Mouse (Mus musculus): ENCODE measurements around the gene Acox2. TPM values are rescaled to one million over a fixed set of nuclear protein-coding genes. Genes with fewer than 3 reads are reported as not detected.

Acox2 gene
- polyA plus RNA-seq, 1 experiment: not detected

DNA sequence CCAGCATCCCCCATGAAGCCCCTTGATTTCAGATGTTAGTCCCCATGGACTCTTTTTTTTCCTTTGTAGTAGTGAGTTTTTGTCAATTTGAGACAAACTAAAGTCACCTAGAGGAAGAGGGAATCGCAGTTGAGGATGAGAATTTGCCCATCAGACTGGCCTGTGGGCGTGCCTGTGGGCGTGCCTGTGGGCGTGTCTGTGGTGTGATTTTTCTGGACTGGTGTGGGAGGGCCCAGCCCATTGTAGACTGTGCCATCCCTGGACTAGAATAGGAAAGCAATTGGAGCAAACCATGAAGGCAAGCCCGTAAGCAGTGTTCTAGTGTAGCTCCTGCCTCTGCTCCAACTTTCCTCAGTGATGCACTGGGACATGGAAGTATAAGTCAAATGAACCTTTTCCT lies 82.9 kb downstream of the Acox2 start:
- Histone ChIP-seq H3K9me3 (no peaks in the 10 kb centered on the region), H3K4me1 (peaks cover 16% of the 10 kb centered on the region), H3K4me3 (replicated peaks) (no peak overlapping the region), H3K27me3 (replicated peaks) (peaks cover 2% of the 10 kb centered on the region), H3K36me3 (replicated peaks; ENCODE audit: low read length) (peaks cover 4% of the 10 kb centered on the region)
- TF ChIP-seq GATA1 (IDR thresholded peaks at IDR 0.05; ENCODE audit: borderline replicate concordance, low read length): no peak
- TF ChIP-seq FLI1 (IDR thresholded peaks at IDR 0.05; ENCODE audit: low read length): no peak

Other genes with a start within 250 kb of the Acox2 start
- gene Rpp14, start 179.0 kb downstream of the Acox2 start, polyA plus RNA-seq (2012; ENCODE audit: insufficient read depth, low replicate concordance): 1.2 TPM in 1 of 2 replicates, not detected in the other
- 3.5 and 7.4 TPM in 2 replicates for gene Pxk, start 161.1 kb downstream of the Acox2 start, polyA plus RNA-seq (2012; ENCODE audit: insufficient read depth, low replicate concordance)
- gene Pdhb, start 86.3 kb downstream of the Acox2 start, polyA plus RNA-seq (2012; ENCODE audit: insufficient read depth, low replicate concordance): 47.0 TPM in 1 of 2 replicates, not detected in the other
- gene Kctd6, start 45.2 kb downstream of the Acox2 start, polyA plus RNA-seq (2012; ENCODE audit: insufficient read depth, low replicate concordance): 0.16 TPM in 1 of 2 replicates, not detected in the other
- gene Fam107a, start 58.7 kb upstream of the Acox2 start, polyA plus RNA-seq (2012; ENCODE audit: insufficient read depth, low replicate concordance): not detected in 2 replicates
- gene Oit1, start 119.4 kb upstream of the Acox2 start, polyA plus RNA-seq (2012; ENCODE audit: insufficient read depth, low replicate concordance): not detected in 2 replicates